Mouse (Mus musculus) embryonic facial prominence, embryonic 10.5 days (tissue): ENCODE measurements around the gene Gopc. TPM values are rescaled to one million over a fixed set of nuclear protein-coding genes. Genes with fewer than 3 reads are reported as not detected.

Source experiments
- polyA plus RNA-seq: library from polyadenylated mRNA; unstranded; fragments of >200 nt; fragmentation: Nextera tagmentation; extraction: Ambion mirVana; gene quantifications from 2 replicates; pipeline ENCODE4 v1.2.1, GENCODE M21; 2016

Gopc gene
- polyA plus RNA-seq, 1 experiment from 2014 or later, result 18.3 TPM

Other genes with a start within 250 kb of the Gopc start
- not detected in 2 replicates for gene Ros1, start 186.9 kb downstream of the Gopc start, polyA plus RNA-seq
- 23.3 and 24.2 TPM in 2 replicates for gene Dcbld1, start 148.5 kb downstream of the Gopc start, polyA plus RNA-seq
- not detected in 2 replicates for gene Gm26741, start 23.4 kb downstream of the Gopc start, polyA plus RNA-seq
- gene Nepn, start 6.8 kb upstream of the Gopc start, polyA plus RNA-seq, result not detected in 2 replicates
- gene Nus1, start 35.4 kb upstream of the Gopc start, polyA plus RNA-seq, result 13.3 and 13.7 TPM in 2 replicates